10 mouse cellular contexts compared by ENCODE assay signal in genomic region chr13:95912157-95913045, GRCm38 (mm10). TPM values are rescaled to one million over a fixed set of nuclear protein-coding genes. Genes with fewer than 3 reads are reported as not detected.
A peak's percentile ranks its signal among the peaks of the same experiment; 100 is the strongest.
DNase-seq lines count a peak whose midpoint lies in the region; ATAC-seq and TF ChIP-seq lines count a peak whose summit lies in the region.
"Had no signal": no experiment of that assay in that cellular context is flagged by ENCODE, and none has a peak within 500 bp of the region (broad histone marks: within the 10 kb centered on the region; RNA-seq: fewer than 3 reads in every experiment).

No protein-coding gene starts in this region.

- no peaks in the 10 kb centered on the region for H3K36me3 ChIP-seq in forebrain, embryonic 15.5 days
- no peaks in the 10 kb centered on the region for H3K36me3 ChIP-seq in forebrain, embryonic 11.5 days (ENCODE audit: control insufficient read depth, insufficient read depth, low read length)
- H3K36me3 ChIP-seq: embryonic facial prominence, embryonic 15.5 days; heart, embryonic 13.5 days had no signal

- H3K9me3 ChIP-seq in forebrain, embryonic 15.5 days: no peaks in the 10 kb centered on the region
- no peaks in the 10 kb centered on the region for H3K9me3 ChIP-seq in forebrain, embryonic 11.5 days (ENCODE audit: control insufficient read depth, low read length)
- H3K9me3 ChIP-seq: heart, embryonic 13.5 days had no signal

- no peak overlapping the region for H3K4me2 ChIP-seq in forebrain, embryonic 15.5 days (replicated peaks)
- H3K4me2 ChIP-seq in forebrain, embryonic 11.5 days (ENCODE audit: low read depth, low read length, severe bottlenecking): no peak overlapping the region
- H3K4me2 ChIP-seq: embryonic facial prominence, embryonic 15.5 days; heart, embryonic 13.5 days had no signal

- no peak for TF ChIP-seq POLR2A in brain, embryonic 14.5 days (IDR thresholded peaks at IDR 0.05; ENCODE audit: borderline replicate concordance, extremely low read depth, insufficient read depth, insufficient read length, poor library complexity, severe bottlenecking)

- peaks cover 19% of the 10 kb centered on the region for H3K4me1 ChIP-seq in forebrain, embryonic 15.5 days
- H3K4me1 ChIP-seq in forebrain, embryonic 11.5 days (replicated peaks; ENCODE audit: control insufficient read depth, insufficient read depth, low read length): no peaks in the 10 kb centered on the region
- H3K4me1 ChIP-seq: embryonic facial prominence, embryonic 15.5 days; heart, embryonic 13.5 days had no signal

- H3K27me3 ChIP-seq in forebrain, embryonic 15.5 days: no peaks in the 10 kb centered on the region
- H3K27me3 ChIP-seq in forebrain, embryonic 11.5 days (ENCODE audit: control insufficient read depth, insufficient read depth, low read length): no peaks in the 10 kb centered on the region
- H3K27me3 ChIP-seq: embryonic facial prominence, embryonic 15.5 days; heart, embryonic 13.5 days had no signal

- H3K27ac ChIP-seq in forebrain, embryonic 15.5 days (replicated peaks): peak overlapping the region; percentile 31; the same call in 1 of the 2 replicates
- H3K27ac ChIP-seq in forebrain, embryonic 11.5 days (ENCODE audit: low read depth, low read length): no peak overlapping the region
- H3K27ac ChIP-seq: embryonic facial prominence, embryonic 15.5 days; heart, embryonic 13.5 days had no signal

- DNase-seq in forebrain, embryonic 11.5 days (ENCODE audit: low spot score): no peak
- DNase-seq in brain, embryonic 14.5 days (ENCODE audit: low read depth): peak; percentile 87
- peak; percentile 22 to 32 for DNase-seq in frontal cortex, postnatal 10 days (ENCODE audit: low spot score in 2 of 2)
- DNase-seq in left cerebral cortex, postnatal 25 days (ENCODE audit: low spot score in 2 of 2): peak; percentile 56 to 79
- no peak for DNase-seq in thymus, postnatal 10 days (ENCODE audit: low spot score in 2 of 2)
- no peak for DNase-seq in spleen, postnatal 10 days (ENCODE audit: low spot score in 2 of 2)

- ATAC-seq in forebrain, embryonic 15.5 days (replicated peaks): peak; percentile 70
- no peak for ATAC-seq in forebrain, embryonic 11.5 days (replicated peaks; ENCODE audit: low FRiP score)
- no peak; the same call in 1 of the 2 replicates for ATAC-seq in monocyte, adult 5-6 weeks (replicated peaks; ENCODE audit: insufficient number of reproducible peaks, low FRiP score, low TSS enrichment, poor library complexity, severe bottlenecking)

- 61% methylated on average over 11 of the region's 11 CpGs for WGBS in forebrain, embryonic 15.5 days
- 90% methylated on average over 11 of the region's 11 CpGs for WGBS in forebrain, embryonic 11.5 days

- intact Hi-C loops in left cerebral cortex, postnatal 25 days (cut with DNase I): loop anchor here (1.0 to 5.0 kb wide), 2 partner anchors 49 to 90 kb away; no protein-coding TSS in a partner anchor

- no peak overlapping the region for H3K4me3 ChIP-seq in forebrain, embryonic 15.5 days
- H3K4me3 ChIP-seq in forebrain, embryonic 11.5 days (ENCODE audit: low read depth, low read length): no peak overlapping the region
- H3K4me3 ChIP-seq: embryonic facial prominence, embryonic 15.5 days; heart, embryonic 13.5 days had no signal

- no peak for TF ChIP-seq CTCF in brain, embryonic 14.5 days (IDR thresholded peaks at IDR 0.05; ENCODE audit: borderline replicate concordance, extremely low read depth, insufficient read depth, insufficient read length)

- no peak overlapping the region for H3K9ac ChIP-seq in forebrain, embryonic 15.5 days (replicated peaks)
- no peak overlapping the region for H3K9ac ChIP-seq in forebrain, embryonic 11.5 days (ENCODE audit: low read length)
- H3K9ac ChIP-seq: embryonic facial prominence, embryonic 15.5 days; heart, embryonic 13.5 days had no signal

RNA-seq across cellular contexts. Expression of gene Iqgap2, which starts 20.7 kb away (rescaled TPM):
- polyA plus RNA-seq in forebrain, embryonic 15.5 days (2015; fragmentation: Nextera tagmentation; extraction: Ambion mirVana): 5.2 and 5.3 TPM in 2 replicates
- polyA plus RNA-seq in forebrain, embryonic 11.5 days (2014; fragmentation: Nextera tagmentation; extraction: Ambion mirVana): 19.8 and 20.1 TPM in 2 replicates
- 5.1 and 6.0 TPM in 2 replicates for polyA plus RNA-seq in brain, embryonic 14.5 days (2012; rRNA removed)
- 10 to 100 TPM; 16.8 to 19.0 TPM for total RNA-seq in left cerebral cortex, postnatal 25 days (2021)
- total RNA-seq in monocyte, adult 5-6 weeks (2017): 51.2 to 86.8 TPM (median 55.9 TPM) in 3 replicates

Comparison
In these comparisons a context has a peak if more than half of its experiments do, and no peak if none do; other contexts are left out.
1. DNase-seq: peak in brain, embryonic 14.5 days (single experiment), frontal cortex, postnatal 10 days (2 of 2) and left cerebral cortex, postnatal 25 days (2 of 2); none in forebrain, embryonic 11.5 days (single experiment), thymus, postnatal 10 days (0 of 2) and spleen, postnatal 10 days (0 of 2).